Mouse (Mus musculus) forebrain, postnatal 0 days (tissue): Measurements from ENCODE around the gene Mns1. TPM values are rescaled to one million over a fixed set of nuclear protein-coding genes. Genes with fewer than 3 reads are reported as not detected.

ENCODE experiments used
- ATAC-seq: fragments of 200-750 bp; cut with Nextera tagmentation; 2 replicates; pipeline ENCODE4 v1.8.0; 2017; ENCODE audit warnings: mild to moderate bottlenecking, moderate library complexity
- DNase-seq: peaks from one replicate; pipeline ENCODE4 v3.0.0-alpha.2; 2015
- H3K27ac ChIP-seq: fragments of 300-500 bp; sonication (generic); 2 replicates; pipeline ENCODE4 v1.5.1; 2014; ENCODE audit warnings: low read depth, mild to moderate bottlenecking, antibody characterized with exemption, low read length, moderate library complexity, mixed read lengths
- H3K27me3 ChIP-seq: fragments of 300-500 bp; sonication (generic); 2 replicates; pipeline ENCODE4 v1.6.1; 2014; ENCODE audit warnings: mild to moderate bottlenecking, low read length, mixed read lengths; ENCODE audit not compliant: insufficient read depth
- H3K36me3 ChIP-seq: fragments of 300-500 bp; sonication (generic); 2 replicates; pipeline ENCODE4 v1.6.1; 2014; ENCODE audit warnings: mild to moderate bottlenecking, moderate library complexity; ENCODE audit not compliant: insufficient read depth
- H3K4me1 ChIP-seq: fragments of 300-500 bp; sonication (generic); 2 replicates; pipeline ENCODE4 v1.6.1; 2014; ENCODE audit warnings: antibody characterized with exemption; ENCODE audit not compliant: insufficient read depth
- H3K4me2 ChIP-seq: fragments of 300-500 bp; sonication (generic); 2 replicates; pipeline ENCODE4 v1.6.1; 2014; ENCODE audit warnings: low read depth, mild to moderate bottlenecking, moderate library complexity
- H3K4me3 ChIP-seq: fragments of 300-500 bp; sonication (generic); 2 replicates; pipeline ENCODE4 v1.5.1; 2014; ENCODE audit warnings: low read depth, low read length, mixed read lengths
- H3K9ac ChIP-seq: fragments of 300-500 bp; sonication (generic); 2 replicates; pipeline ENCODE4 v1.6.1; 2014; ENCODE audit warnings: mild to moderate bottlenecking
- H3K9me3 ChIP-seq: fragments of 300-500 bp; sonication (generic); 2 replicates; pipeline ENCODE4 v1.6.1; 2016; ENCODE audit warnings: low read length
- CTCF ChIP-seq: sonication (generic); IDR thresholded peaks from 2 replicates; pipeline ENCODE4 v1.5.1; 2016; ENCODE audit warnings: antibody characterized with exemption, control low read depth, low read depth
- WGBS: fragments of 180-500 bp; shearing (Covaris S2); extraction: QIAGEN DNeasy Blood & Tissue Kit; methylation state at CpG from one replicate; pipeline ENCODE4 v1.1.7; 2014; 5-methylcytosine and 5-hydroxymethylcytosine counted together
- polyA plus RNA-seq: library from polyadenylated mRNA; unstranded; fragments of >200 nt; fragmentation: Nextera tagmentation; extraction: Ambion mirVana; gene quantifications from 2 replicates; pipeline ENCODE4 v1.2.1, GENCODE M21; 2015
- total RNA-seq: library from RNA; depleted of rRNA; stranded (reverse); fragments of >200 nt; gene quantifications from 2 replicates; pipeline ENCODE4 v1.2.3, GENCODE M21; 2014

Gene Mns1
- total and polyA plus RNA-seq, 2 experiments from 2014 or later, result 2.8 to 5.6 TPM

GRCm38 (mm10) chr9:72425300-72425850 lies 12.4 kb upstream of the Mns1 start:
- no peak overlapping the region for H3K9ac ChIP-seq
- TF ChIP-seq CTCF, result no peak
- no peak; the same call in 1 of the 2 replicates for ATAC-seq
- WGBS, result 54% methylated on average over 11 of the region's 11 CpGs
- no peak overlapping the region for H3K4me3 ChIP-seq
- DNase-seq, result no peak
- no peaks in the 10 kb centered on the region for H3K27me3 ChIP-seq
- H3K9me3 ChIP-seq, result no peaks in the 10 kb centered on the region
- no peaks in the 10 kb centered on the region for H3K4me1 ChIP-seq
- no peaks in the 10 kb centered on the region for H3K36me3 ChIP-seq
- no peak overlapping the region for H3K27ac ChIP-seq
- H3K4me2 ChIP-seq, result peak overlapping the region; percentile 3; the same call in 1 of the 2 replicates

- Histone ChIP-seq H3K4me3 (no peak overlapping the region), H3K36me3 (no peaks in the 10 kb centered on the region), H3K4me2 (no peak overlapping the region), H3K27me3 (no peaks in the 10 kb centered on the region; the same call in 1 of the 2 replicates), H3K9ac (no peak overlapping the region), H3K9me3 (no peaks in the 10 kb centered on the region), H3K4me1 (no peaks in the 10 kb centered on the region), H3K27ac (no peak overlapping the region)
- ATAC-seq, result no peak
- TF ChIP-seq CTCF, result no peak
- WGBS, result 70% methylated on average over 4 of the region's 4 CpGs
- DNase-seq, result no peak
These were observed 9.9 kb upstream of the Mns1 start for GRCm38 (mm10) chr9:72427861-72428260.

GRCm38 (mm10) chr9:72434876-72435275 lies 2.9 kb upstream of the Mns1 start:
- no peaks in the 10 kb centered on the region for H3K4me1 ChIP-seq
- H3K4me2 ChIP-seq, result no peak overlapping the region
- WGBS, result 45% methylated on average over 9 of the region's 9 CpGs
- no peaks in the 10 kb centered on the region for H3K9me3 ChIP-seq
- no peak overlapping the region for H3K4me3 ChIP-seq
- no peak for DNase-seq
- H3K27me3 ChIP-seq, result no peaks in the 10 kb centered on the region; the same call in 1 of the 2 replicates
- TF ChIP-seq CTCF, result no peak
- no peak overlapping the region for H3K9ac ChIP-seq
- H3K36me3 ChIP-seq, result no peaks in the 10 kb centered on the region
- no peak for ATAC-seq
- no peak overlapping the region for H3K27ac ChIP-seq

- H3K4me1 ChIP-seq, result no peaks in the 10 kb centered on the region
- ATAC-seq (0 out of 2 replicates have a peak, but pooled peaks have one; percentile 3), DNase-seq (no peak)
- no peaks in the 10 kb centered on the region for H3K9me3 ChIP-seq
- no peaks in the 10 kb centered on the region for H3K27me3 ChIP-seq
- no peak overlapping the region for H3K27ac ChIP-seq
- H3K4me3 ChIP-seq, result peak overlapping the region; percentile 65
- 1% methylated on average over 9 of the region's 9 CpGs for WGBS
- TF ChIP-seq CTCF, result no peak
- H3K4me2 ChIP-seq, result peak overlapping the region; percentile 77
- H3K9ac ChIP-seq, result peak overlapping the region; percentile 32
- H3K36me3 ChIP-seq, result no peaks in the 10 kb centered on the region
These were observed 938 bp downstream of the Mns1 start for GRCm38 (mm10) chr9:72438749-72439148.

DNA sequence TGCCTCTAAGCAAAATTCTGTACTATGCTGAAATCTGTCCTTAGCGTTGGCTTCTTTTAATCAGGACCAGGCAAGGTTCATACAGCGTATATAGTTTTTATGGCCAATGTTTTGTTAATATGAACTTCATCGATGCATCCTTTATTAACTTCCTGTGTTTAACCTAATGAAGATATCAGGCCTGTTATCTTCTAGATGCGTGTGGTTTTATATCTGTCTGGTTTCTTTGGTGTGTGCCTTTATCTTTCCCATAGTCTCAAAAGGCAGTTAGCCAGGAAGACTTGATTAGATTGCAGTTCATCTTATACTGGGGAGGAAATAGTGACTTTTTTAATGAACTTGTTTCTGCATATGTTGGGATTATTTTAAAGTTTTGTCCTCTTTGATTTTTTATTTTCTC lies 2.5 kb downstream of the Mns1 start:
- no peak for TF ChIP-seq CTCF
- Histone ChIP-seq H3K9ac (no peak overlapping the region), H3K4me2 (no peak overlapping the region), H3K9me3 (no peaks in the 10 kb centered on the region), H3K27me3 (no peaks in the 10 kb centered on the region), H3K4me1 (no peaks in the 10 kb centered on the region), H3K27ac (no peak overlapping the region), H3K4me3 (no peak overlapping the region), H3K36me3 (no peaks in the 10 kb centered on the region)
- no peak for DNase-seq
- ATAC-seq, result no peak
- 98% methylated on average over 4 of the region's 4 CpGs for WGBS

GRCm38 (mm10) chr9:72440948-72441926 lies 3.4 kb downstream of the Mns1 start:
- no peak overlapping the region for H3K4me2 ChIP-seq
- H3K4me1 ChIP-seq, result no peaks in the 10 kb centered on the region
- H3K36me3 ChIP-seq, result no peaks in the 10 kb centered on the region
- no peak overlapping the region for H3K27ac ChIP-seq
- H3K27me3 ChIP-seq, result no peaks in the 10 kb centered on the region
- 83% methylated on average over 8 of the region's 8 CpGs for WGBS
- H3K9me3 ChIP-seq, result no peaks in the 10 kb centered on the region
- no peak for DNase-seq
- no peak for TF ChIP-seq CTCF
- no peak overlapping the region for H3K4me3 ChIP-seq
- no peak for ATAC-seq
- H3K9ac ChIP-seq, result no peak overlapping the region
